Mouse (Mus musculus) liver, embryonic 16.5 days (tissue): Measurements from ENCODE around the gene Clec2l. TPM values are rescaled to one million over a fixed set of nuclear protein-coding genes. Genes with fewer than 3 reads are reported as not detected.

Source experiments
- ATAC-seq: fragments of 200-750 bp; cut with Nextera tagmentation; 2 replicates; pipeline ENCODE4 v1.8.0; 2017; ENCODE audit warnings: low read depth, mild to moderate bottlenecking, moderate number of reproducible peaks, moderate library complexity
- H3K27ac ChIP-seq: fragments of 300-500 bp; sonication (generic); 2 replicates; pipeline ENCODE4 v1.5.1; 2014; ENCODE audit warnings: mild to moderate bottlenecking, low read length
- H3K27me3 ChIP-seq: fragments of 300-500 bp; sonication (generic); 2 replicates; pipeline ENCODE4 v1.6.1; 2014; ENCODE audit warnings: low read depth, low read length, mixed read lengths; ENCODE audit not compliant: control insufficient read depth, insufficient read depth
- H3K36me3 ChIP-seq: fragments of 300-500 bp; sonication (generic); 2 replicates; pipeline ENCODE4 v1.6.1; 2014; ENCODE audit warnings: mild to moderate bottlenecking; ENCODE audit not compliant: control insufficient read depth, insufficient read depth
- H3K4me1 ChIP-seq: fragments of 300-500 bp; sonication (generic); 2 replicates; pipeline ENCODE4 v1.6.1; 2014; ENCODE audit warnings: low read depth, low read length, mixed read lengths; ENCODE audit not compliant: control insufficient read depth
- H3K4me2 ChIP-seq: fragments of 300-500 bp; sonication (generic); 2 replicates; pipeline ENCODE4 v1.6.1; 2014; ENCODE audit warnings: low read depth, low read length, mixed read lengths
- H3K4me3 ChIP-seq: fragments of 300-500 bp; sonication (generic); 2 replicates; pipeline ENCODE4 v1.5.1; 2014; ENCODE audit warnings: low read depth, mild to moderate bottlenecking, low read length
- H3K9ac ChIP-seq: fragments of 300-500 bp; sonication (generic); 2 replicates; pipeline ENCODE4 v1.6.1; 2014; ENCODE audit warnings: low read depth, low read length
- H3K9me3 ChIP-seq: fragments of 300-500 bp; sonication (generic); replicated peaks from 2 replicates; pipeline ENCODE4 v1.6.1; 2016; ENCODE audit warnings: low read length; ENCODE audit not compliant: control insufficient read depth
- WGBS: fragments of 180-500 bp; shearing (Covaris S2); extraction: QIAGEN DNeasy Blood & Tissue Kit; methylation state at CpG from one replicate; pipeline ENCODE4 v1.1.7; 2014; ENCODE audit not compliant: insufficient replicate concordance; 5-methylcytosine and 5-hydroxymethylcytosine counted together
- polyA plus RNA-seq: library from polyadenylated mRNA; unstranded; fragments of >200 nt; fragmentation: Nextera tagmentation; extraction: Ambion mirVana; gene quantifications from 2 replicates; pipeline ENCODE4 v1.2.1, GENCODE M21; 2015

Gene Clec2l
- not detected in 2 replicates for polyA plus RNA-seq

DNA sequence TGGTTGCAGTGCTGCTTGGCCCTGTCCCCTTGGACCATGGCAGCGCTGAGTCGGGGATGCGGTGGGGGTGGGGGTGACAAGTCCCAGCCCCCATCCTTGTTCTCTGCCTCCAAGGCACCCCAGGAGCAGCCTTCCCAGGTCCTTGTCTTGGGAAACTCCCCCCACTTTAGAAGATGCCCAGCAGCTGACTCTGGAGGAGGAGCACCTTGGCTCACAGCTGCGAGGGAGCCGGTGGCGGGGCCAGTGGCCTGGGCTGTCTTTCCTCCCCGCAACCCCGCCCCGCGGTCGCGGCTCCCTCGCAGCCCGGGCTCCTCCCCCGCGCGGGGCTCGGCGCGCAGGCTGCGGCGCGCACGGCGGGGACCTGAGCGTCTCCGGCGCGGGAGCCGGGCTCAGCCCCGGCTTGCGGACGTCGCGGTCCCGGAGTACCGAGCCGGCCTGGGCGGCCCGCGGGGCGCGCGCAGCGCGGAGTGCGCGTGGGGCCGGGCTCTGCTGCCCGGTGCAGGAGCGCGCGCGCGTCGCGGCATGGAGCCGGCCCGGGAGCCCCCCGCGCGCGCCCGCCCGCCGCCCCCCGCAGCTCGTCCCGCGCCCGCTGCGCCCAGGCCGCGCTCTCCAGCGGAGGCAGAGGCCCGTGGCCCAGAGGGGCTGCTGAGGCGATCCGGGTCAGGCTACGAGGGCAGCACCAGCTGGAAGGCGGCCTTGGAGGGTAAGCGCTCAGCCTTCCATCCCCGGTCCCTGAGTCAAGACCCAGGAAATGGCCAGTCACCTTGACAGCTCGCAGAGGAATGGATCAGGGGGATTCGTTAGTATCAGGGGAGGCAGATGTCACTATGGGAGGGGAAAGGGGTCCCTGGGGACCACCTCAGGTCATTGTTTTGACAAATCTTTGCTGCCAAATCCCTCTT is at the start of gene Clec2l:
Clec2l (plus strand) TSS at position 356 of the 902 bp plus-strand sequence.
- H3K4me3 ChIP-seq: peak within 1 kb of the TSS; percentile 47
- peaks cover 53% of the 10 kb centered on the region for H3K27me3 ChIP-seq
- no peak within 1 kb of the TSS for H3K27ac ChIP-seq
- 1% methylated on average over 79 of the region's 84 CpGs for WGBS
- no peaks in the 10 kb centered on the region for H3K36me3 ChIP-seq
- H3K9ac ChIP-seq: no peak within 1 kb of the TSS
- ATAC-seq: no peak
- peak within 1 kb of the TSS; percentile 57 for H3K4me2 ChIP-seq
- H3K4me1 ChIP-seq: no peaks in the 10 kb centered on the region
- H3K9me3 ChIP-seq: no peaks in the 10 kb centered on the region

DNA sequence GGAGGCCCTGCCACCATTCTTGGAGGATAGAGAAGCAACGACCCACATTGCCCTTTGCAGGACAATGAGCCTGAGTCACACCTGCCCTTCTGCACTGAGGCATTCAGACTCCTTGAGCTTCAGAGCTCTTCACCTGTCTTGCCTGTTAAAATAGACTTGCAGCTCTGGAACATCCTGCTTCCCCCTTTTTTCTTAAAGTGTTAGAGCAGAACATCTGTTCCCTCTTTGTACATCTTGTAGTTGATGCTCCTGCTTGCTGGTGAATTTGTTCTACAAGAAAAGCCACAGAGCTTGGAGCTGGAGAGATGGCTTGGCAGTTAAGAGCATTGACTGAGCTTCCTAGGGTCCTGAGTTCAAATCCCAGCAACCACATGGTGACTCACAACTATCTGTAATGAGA is 40.5 kb upstream of the Clec2l start:
- Histone ChIP-seq H3K4me2 (no peak overlapping the region), H3K36me3 (peaks cover 14% of the 10 kb centered on the region), H3K27me3 (no peaks in the 10 kb centered on the region), H3K4me3 (no peak overlapping the region), H3K27ac (no peak overlapping the region), H3K4me1 (peaks cover 7% of the 10 kb centered on the region), H3K9ac (no peak overlapping the region), H3K9me3 (no peaks in the 10 kb centered on the region)
- no peak for ATAC-seq
- 79% methylated on average over 1 of the region's 1 CpGs for WGBS

DNA sequence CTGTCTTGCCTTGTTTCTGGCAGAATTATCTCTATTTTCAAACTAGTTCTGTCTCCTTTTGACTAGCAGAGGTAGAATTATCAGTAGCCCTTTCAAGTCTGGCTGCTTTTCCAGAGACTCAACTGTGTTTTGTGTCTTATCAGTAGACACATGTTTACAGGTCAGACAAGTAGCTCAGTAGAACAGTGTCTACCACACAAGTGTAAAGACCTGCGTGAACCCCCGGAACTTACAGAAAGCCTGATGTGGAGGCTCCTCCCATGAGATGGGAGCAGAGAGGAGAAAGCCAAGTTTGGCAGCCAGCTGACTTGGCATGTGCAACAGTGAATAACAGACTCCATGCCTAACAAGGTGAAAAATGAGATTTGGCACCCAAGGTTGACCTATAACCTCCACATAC is 39.4 kb upstream of the Clec2l start:
- 41% methylated on average over 2 of the region's 2 CpGs for WGBS
- ATAC-seq: peak; percentile 79
- Histone ChIP-seq H3K4me1 (peaks cover 7% of the 10 kb centered on the region), H3K27ac (peak overlapping the region; percentile 67), H3K36me3 (peaks cover 5% of the 10 kb centered on the region), H3K9me3 (no peaks in the 10 kb centered on the region), H3K4me2 (no peak overlapping the region), H3K27me3 (no peaks in the 10 kb centered on the region), H3K4me3 (no peak overlapping the region), H3K9ac (no peak overlapping the region)

DNA sequence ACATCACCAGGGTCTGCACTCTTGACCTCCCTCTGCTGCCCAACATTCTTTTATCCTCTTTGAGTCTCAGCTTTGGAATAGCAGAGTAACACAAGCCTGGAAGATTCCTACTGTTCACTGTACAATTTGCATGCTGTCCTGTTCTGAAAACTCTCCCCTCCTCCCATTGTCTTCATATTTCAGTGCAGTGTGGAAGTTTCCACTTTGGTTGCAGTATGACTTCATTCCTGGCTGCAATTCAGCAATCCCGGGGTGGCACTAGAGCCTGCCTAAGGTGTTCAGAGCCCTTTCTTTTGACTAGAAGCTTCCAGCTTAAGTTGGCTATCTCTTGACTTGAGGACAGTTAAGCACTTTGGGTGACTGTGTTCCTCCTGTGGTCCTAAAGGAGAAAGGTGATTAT is 38.4 kb upstream of the Clec2l start:
- WGBS: 64% methylated on average over 1 of the region's 1 CpGs
- Histone ChIP-seq H3K9ac (no peak overlapping the region), H3K27ac (no peak overlapping the region), H3K36me3 (peaks cover 3% of the 10 kb centered on the region; the same call in 1 of the 2 replicates), H3K4me2 (no peak overlapping the region), H3K4me3 (no peak overlapping the region), H3K4me1 (peaks cover 7% of the 10 kb centered on the region), H3K9me3 (no peaks in the 10 kb centered on the region), H3K27me3 (no peaks in the 10 kb centered on the region)
- ATAC-seq: no peak

DNA sequence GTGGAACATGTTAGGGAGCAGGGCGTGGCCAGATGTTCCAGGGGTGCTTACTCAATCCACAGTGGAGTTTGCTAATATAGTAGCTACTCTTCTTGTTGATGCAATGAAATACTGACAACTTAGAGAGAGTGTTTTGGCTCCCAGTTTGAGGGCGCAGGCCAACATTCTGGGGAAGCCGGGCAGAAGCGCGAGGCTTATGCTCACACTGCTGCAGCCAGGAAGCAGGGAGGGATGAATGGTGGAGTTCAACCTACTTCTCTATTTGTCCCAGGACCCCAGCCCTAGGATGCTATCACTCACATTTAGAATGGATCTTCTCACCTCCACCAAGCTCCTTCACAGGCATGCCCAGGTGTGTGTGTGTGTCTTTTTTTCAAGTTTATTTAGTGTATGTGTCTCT is 36.8 kb upstream of the Clec2l start:
- Histone ChIP-seq H3K27me3 (no peaks in the 10 kb centered on the region), H3K36me3 (peaks cover 3% of the 10 kb centered on the region; the same call in 1 of the 2 replicates), H3K9me3 (no peaks in the 10 kb centered on the region), H3K4me1 (peaks cover 7% of the 10 kb centered on the region), H3K4me2 (no peak overlapping the region), H3K9ac (no peak overlapping the region), H3K4me3 (no peak overlapping the region), H3K27ac (no peak overlapping the region)
- ATAC-seq: no peak
- WGBS: 91% methylated on average over 5 of the region's 5 CpGs

DNA sequence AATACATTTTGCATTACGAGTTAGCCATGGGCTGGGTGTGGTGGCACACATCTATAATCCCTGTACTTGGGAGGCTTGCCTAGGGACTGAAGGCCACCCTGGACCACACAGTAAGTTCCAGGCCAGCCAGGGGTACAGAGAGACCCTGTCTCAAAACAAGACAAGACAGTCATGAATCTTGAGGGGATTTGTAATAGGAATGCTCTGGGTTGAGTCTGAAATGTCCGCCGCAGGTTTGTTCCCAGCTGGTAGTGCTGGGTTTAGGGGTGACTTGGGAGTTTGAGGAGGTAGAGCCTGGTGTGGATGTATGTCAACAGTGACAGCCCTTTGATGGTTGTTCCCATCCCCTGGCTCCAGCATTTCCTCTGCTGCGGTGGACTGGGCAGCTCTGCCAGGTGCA is 35.8 kb upstream of the Clec2l start:
- H3K4me1 ChIP-seq: peaks cover 7% of the 10 kb centered on the region
- H3K9me3 ChIP-seq: no peaks in the 10 kb centered on the region
- no peak for ATAC-seq
- 93% methylated on average over 4 of the region's 4 CpGs for WGBS
- no peak overlapping the region for H3K27ac ChIP-seq
- no peak overlapping the region for H3K4me3 ChIP-seq
- no peak overlapping the region for H3K4me2 ChIP-seq
- no peaks in the 10 kb centered on the region for H3K27me3 ChIP-seq
- H3K36me3 ChIP-seq: peaks cover 3% of the 10 kb centered on the region; the same call in 1 of the 2 replicates
- H3K9ac ChIP-seq: no peak overlapping the region

DNA sequence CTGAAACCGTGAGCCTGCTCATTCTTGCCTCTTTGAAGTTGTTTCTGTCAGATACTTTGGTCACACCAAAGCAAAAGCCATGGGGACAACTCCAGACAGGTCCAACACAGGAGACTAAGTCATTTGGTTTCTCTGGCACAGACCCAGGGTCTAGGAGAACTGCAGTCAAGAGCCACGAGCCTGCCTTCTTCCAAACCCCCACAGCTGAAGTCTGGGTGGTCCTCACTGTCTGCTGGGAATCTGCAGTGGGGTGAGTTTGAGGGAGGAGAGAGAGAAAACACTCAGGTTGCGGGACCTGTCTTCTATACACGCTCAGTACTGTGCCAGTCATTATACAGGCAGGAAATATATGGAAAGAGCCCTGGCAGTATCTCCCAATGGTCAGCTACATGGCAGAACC is 35.4 kb upstream of the Clec2l start:
- Histone ChIP-seq H3K4me3 (no peak overlapping the region), H3K27me3 (no peaks in the 10 kb centered on the region), H3K9me3 (no peaks in the 10 kb centered on the region), H3K27ac (no peak overlapping the region), H3K4me1 (peaks cover 7% of the 10 kb centered on the region), H3K9ac (no peak overlapping the region), H3K4me2 (no peak overlapping the region), H3K36me3 (peaks cover 3% of the 10 kb centered on the region; the same call in 1 of the 2 replicates)
- ATAC-seq: no peak
- WGBS: 74% methylated on average over 4 of the region's 4 CpGs

DNA sequence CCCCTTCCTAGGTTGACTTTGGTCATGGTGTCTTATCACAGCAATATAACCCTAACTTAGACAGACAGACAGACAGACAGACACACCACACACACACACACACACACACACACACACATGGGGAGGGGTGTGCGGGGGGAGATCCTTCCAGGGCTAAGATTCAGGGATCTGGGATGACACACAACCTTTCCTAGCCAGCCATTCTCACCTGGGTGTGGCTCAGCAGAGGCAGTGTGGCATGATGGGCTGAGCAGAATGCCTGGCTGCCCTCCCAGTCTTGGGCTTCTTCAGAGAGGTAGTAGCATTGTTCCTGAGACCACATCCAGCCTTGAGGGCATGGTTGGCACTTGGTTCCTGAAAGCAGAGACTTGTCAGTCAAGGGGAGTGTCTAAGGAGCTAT is 33.3 kb upstream of the Clec2l start:
- Histone ChIP-seq H3K9me3 (no peaks in the 10 kb centered on the region), H3K36me3 (no peaks in the 10 kb centered on the region; the same call in 1 of the 2 replicates), H3K9ac (no peak overlapping the region), H3K27ac (no peak overlapping the region), H3K4me3 (no peak overlapping the region), H3K4me2 (no peak overlapping the region), H3K27me3 (peaks cover 7% of the 10 kb centered on the region), H3K4me1 (no peaks in the 10 kb centered on the region)
- no peak for ATAC-seq
- WGBS: 77% methylated on average over 1 of the region's 1 CpGs

DNA sequence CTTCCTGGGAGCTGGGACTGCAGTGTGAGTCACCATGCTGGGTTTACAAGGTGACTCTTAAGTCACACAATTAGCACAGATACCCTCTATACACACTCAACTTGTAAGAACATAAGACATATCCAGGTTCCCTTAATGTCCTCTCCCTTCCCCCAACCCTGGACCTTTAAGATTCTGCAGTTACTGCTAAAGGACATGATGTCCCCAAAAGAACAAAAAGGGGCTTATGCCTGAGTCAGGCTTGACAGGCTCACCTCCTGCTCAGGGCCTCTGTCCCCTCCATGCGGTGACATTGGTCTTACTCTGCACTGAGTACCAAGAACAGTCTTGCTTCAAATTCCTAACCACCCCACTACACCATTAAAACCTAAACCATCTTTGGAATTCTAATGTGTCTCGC is 30.0 kb upstream of the Clec2l start:
- Histone ChIP-seq H3K9ac (no peak overlapping the region), H3K27me3 (peaks cover 40% of the 10 kb centered on the region), H3K27ac (no peak overlapping the region), H3K9me3 (no peaks in the 10 kb centered on the region), H3K4me2 (no peak overlapping the region), H3K4me1 (peaks cover 18% of the 10 kb centered on the region), H3K4me3 (no peak overlapping the region), H3K36me3 (no peaks in the 10 kb centered on the region)
- 68% methylated on average over 2 of the region's 2 CpGs for WGBS
- no peak for ATAC-seq
